Mouse (Mus musculus) myocyte (in vitro differentiated cells): Measurements from ENCODE around the gene Prkca. TPM values are rescaled to one million over a fixed set of nuclear protein-coding genes. Genes with fewer than 3 reads are reported as not detected.
A peak's percentile ranks its signal among the peaks of the same experiment; 100 is the strongest.

Source experiments
- H3K27me3 ChIP-seq: one replicate; pipeline ENCODE4 v1.6.1; 2011; ENCODE audit not compliant: control insufficient read depth, insufficient read depth, insufficient read length
- H3K36me3 ChIP-seq: one replicate; pipeline ENCODE4 v1.6.1; 2011; ENCODE audit not compliant: control insufficient read depth, insufficient read depth
- H3K4me2 ChIP-seq: one replicate; pipeline ENCODE4 v1.6.1; 2011; ENCODE audit warnings: low read depth, control low read depth
- H3K4me3 ChIP-seq: one replicate; pipeline ENCODE4 v1.5.1; 2011; ENCODE audit warnings: mild to moderate bottlenecking, control low read depth, moderate library complexity
- H3K79me2 ChIP-seq: one replicate; pipeline ENCODE4 v1.6.1; 2011; ENCODE audit not compliant: control insufficient read depth, insufficient read depth
- H3ac ChIP-seq: one replicate; pipeline ENCODE4 v1.6.1; 2011; ENCODE audit not compliant: control insufficient read depth, insufficient read length
- CEBPB ChIP-seq: IDR thresholded peaks from 2 replicates; pipeline ENCODE4 v1.6.1; 2011; ENCODE audit warnings: mild to moderate bottlenecking, moderate library complexity; ENCODE audit not compliant: poor library complexity, insufficient read depth, severe bottlenecking
- E2F4 ChIP-seq: IDR thresholded peaks from one replicate; pipeline ENCODE4 v1.6.1; 2011; ENCODE audit warnings: mild to moderate bottlenecking, control low read depth, moderate library complexity; ENCODE audit not compliant: insufficient read depth
- MAX ChIP-seq: IDR thresholded peaks from one replicate; pipeline ENCODE4 v1.6.1; 2011; ENCODE audit warnings: low read depth, mild to moderate bottlenecking, control low read depth
- MYOD1 ChIP-seq, 3 experiments: IDR thresholded peaks; one replicate each; pipeline ENCODE4 v1.6.1; 2011; ENCODE audit warnings: control low read depth in 2 of 3, low read depth in 2 of 3, mild to moderate bottlenecking in 2 of 3, moderate library complexity in 1 of 3; ENCODE audit not compliant: insufficient read length in 2 of 3, control insufficient read depth in 1 of 3
- MYOG ChIP-seq, 3 experiments: IDR thresholded peaks; one replicate each; pipeline ENCODE4 v1.6.1; 2011; ENCODE audit warnings: control low read depth in 2 of 3, low read depth in 2 of 3, mild to moderate bottlenecking in 2 of 3; ENCODE audit not compliant: insufficient read length in 2 of 3, control insufficient read depth in 1 of 3, insufficient read depth in 1 of 3
- POLR2A ChIP-seq: IDR thresholded peaks from one replicate; pipeline ENCODE4 v1.6.1; 2011; ENCODE audit warnings: low read depth, mild to moderate bottlenecking, control low read depth, moderate library complexity; ENCODE audit not compliant: insufficient read length
- POLR2AphosphoS2 ChIP-seq: IDR thresholded peaks from one replicate; pipeline ENCODE4 v1.6.1; 2011; ENCODE audit warnings: low read depth, control low read depth; ENCODE audit not compliant: insufficient read length
- REST ChIP-seq: IDR thresholded peaks from one replicate; pipeline ENCODE4 v1.6.1; 2011; ENCODE audit warnings: mild to moderate bottlenecking, control low read depth, moderate library complexity; ENCODE audit not compliant: insufficient read depth, insufficient read length
- SRF ChIP-seq: IDR thresholded peaks from one replicate; pipeline ENCODE4 v1.6.1; 2011; ENCODE audit warnings: low read depth; ENCODE audit not compliant: control insufficient read depth, insufficient read length
- TCF12 ChIP-seq: IDR thresholded peaks from one replicate; pipeline ENCODE4 v1.6.1; 2011; ENCODE audit warnings: mild to moderate bottlenecking, control low read depth; ENCODE audit not compliant: poor library complexity, insufficient read depth, severe bottlenecking
- TCF3 ChIP-seq: IDR thresholded peaks from one replicate; pipeline ENCODE4 v1.6.1; 2011; ENCODE audit warnings: low read depth, control low read depth; ENCODE audit not compliant: insufficient read length
- USF1 ChIP-seq: IDR thresholded peaks from one replicate; pipeline ENCODE4 v1.6.1; 2011; ENCODE audit warnings: low read depth, mild to moderate bottlenecking, control low read depth, moderate library complexity
- polyA plus RNA-seq: library from polyadenylated mRNA; unstranded; fragments of >200 nt; fragmentation: generic; extraction: Trizol; gene quantifications from one replicate; pipeline ENCODE4 v1.2.1, GENCODE M21; 2012; ENCODE audit warnings: missing spikeins

Gene Prkca
- polyA plus RNA-seq, 1 experiment, result 15.3 TPM

- H3K27me3 ChIP-seq, result no peaks in the 10 kb centered on the region
Observed at GRCm38 (mm10) chr11:108364945-108365589, 21.3 kb upstream of the Prkca start.

DNA sequence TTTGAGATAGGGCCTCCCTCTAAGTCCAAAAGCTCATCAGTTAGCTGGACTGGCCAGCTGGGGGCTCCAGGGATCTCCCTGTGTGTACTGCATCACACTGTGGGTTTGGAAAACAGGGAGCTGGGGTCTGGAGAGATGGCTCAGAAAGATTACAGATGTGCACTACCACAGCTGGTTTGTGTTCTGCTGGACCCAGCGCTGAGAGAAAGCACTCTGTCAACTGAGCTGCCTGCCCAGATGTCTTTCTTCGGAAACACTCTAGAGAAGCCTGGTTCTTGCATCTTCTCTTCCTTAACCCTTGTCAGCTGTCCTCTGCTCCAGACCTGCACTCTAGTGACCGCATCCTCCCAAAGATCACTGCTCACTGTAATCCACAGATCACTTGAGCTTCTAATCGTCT lies 20.3 kb upstream of the Prkca start:
- TF ChIP-seq TCF3 (no peak), E2F4 (no peak), POLR2AphosphoS2 (no peak)
- Histone ChIP-seq H3K27me3 (no peaks in the 10 kb centered on the region), H3ac (no peak overlapping the region), H3K79me2 (no peaks in the 10 kb centered on the region), H3K4me3 (no peak overlapping the region), H3K36me3 (no peaks in the 10 kb centered on the region), H3K4me2 (peak overlapping the region; percentile 76)

More at GRCm38 (mm10) chr11:108364945-108365589, 21.3 kb upstream of the Prkca start:
- TF ChIP-seq SRF, result no peak
- 0 out of 2 replicates have a peak, but pooled peaks have one; percentile 4 for TF ChIP-seq CEBPB
- no peak for TF ChIP-seq POLR2AphosphoS2
- TF ChIP-seq USF1, result no peak
- peak in 1 of 3 experiments; percentile 46 for TF ChIP-seq MYOG (IDR thresholded peaks at IDR 0.05; ENCODE audit: control insufficient read depth in 1 of 3, insufficient read depth in 1 of 3, insufficient read length in 2 of 3, low read depth in 2 of 3)
- peak; percentile 57 for TF ChIP-seq TCF12
- peak in 2 of 3 experiments; percentile 53 to 77 for TF ChIP-seq MYOD1 (IDR thresholded peaks at IDR 0.05; ENCODE audit: control insufficient read depth in 1 of 3, insufficient read length in 2 of 3, low read depth in 2 of 3)
- no peaks in the 10 kb centered on the region for H3K79me2 ChIP-seq
- no peak overlapping the region for H3ac ChIP-seq
- peak overlapping the region; percentile 76 for H3K4me2 ChIP-seq
- no peaks in the 10 kb centered on the region for H3K36me3 ChIP-seq
- no peak overlapping the region for H3K4me3 ChIP-seq

DNA sequence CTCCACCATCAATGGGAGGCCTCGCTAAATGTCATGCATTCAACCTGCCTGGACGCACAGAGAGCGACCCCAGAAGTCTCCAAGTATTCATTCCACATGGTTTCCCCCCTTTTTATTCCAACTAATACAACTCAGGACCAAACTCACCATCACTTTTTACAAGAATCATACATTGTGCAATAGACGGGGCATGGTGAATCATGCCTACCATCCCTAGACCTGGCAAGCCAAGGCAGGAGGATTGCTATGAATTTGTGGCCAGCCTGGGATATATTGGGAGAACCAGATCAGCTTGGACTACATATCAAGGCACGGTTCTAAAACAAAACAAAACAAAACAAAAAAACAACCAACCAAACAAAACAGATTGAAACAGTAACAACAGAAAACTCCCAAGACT lies 19.2 kb upstream of the Prkca start:
- Histone ChIP-seq H3K4me2 (no peak overlapping the region), H3K27me3 (no peaks in the 10 kb centered on the region), H3K4me3 (no peak overlapping the region), H3ac (no peak overlapping the region), H3K79me2 (no peaks in the 10 kb centered on the region), H3K36me3 (no peaks in the 10 kb centered on the region)
- TF ChIP-seq CEBPB (peak; percentile 90), USF1 (no peak), MYOG (IDR thresholded peaks at IDR 0.05; ENCODE audit: control insufficient read depth in 1 of 3, insufficient read depth in 1 of 3, insufficient read length in 2 of 3, low read depth in 2 of 3) (no peak)

DNA sequence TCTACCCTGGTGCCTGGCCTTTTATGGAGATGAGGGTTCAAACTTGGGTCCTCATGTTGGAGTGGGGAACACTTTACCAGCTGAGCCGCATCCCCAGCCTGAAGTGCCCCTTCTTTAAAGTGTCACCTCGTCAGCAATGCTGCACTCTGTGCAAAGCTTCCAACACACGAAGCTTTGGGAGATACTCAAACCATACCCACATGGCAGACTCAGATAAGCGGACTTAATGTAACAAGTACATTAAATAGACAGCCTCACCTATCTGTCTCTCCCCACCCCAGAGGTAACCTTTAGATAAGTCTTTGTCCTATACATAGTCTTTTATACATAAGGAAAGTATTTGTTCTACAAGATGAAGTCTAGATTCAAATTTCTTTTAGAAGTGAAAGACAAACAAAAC lies 17.3 kb upstream of the Prkca start:
- no peaks in the 10 kb centered on the region for H3K27me3 ChIP-seq
- TF ChIP-seq TCF12 (no peak), MYOG (IDR thresholded peaks at IDR 0.05; ENCODE audit: control insufficient read depth in 1 of 3, insufficient read depth in 1 of 3, insufficient read length in 2 of 3, low read depth in 2 of 3) (no peak), MYOD1 (IDR thresholded peaks at IDR 0.05; ENCODE audit: control insufficient read depth in 1 of 3, insufficient read length in 2 of 3, low read depth in 2 of 3) (no peak), TCF3 (no peak)
- no peaks in the 10 kb centered on the region for H3K79me2 ChIP-seq
- H3K4me3 ChIP-seq, result no peak overlapping the region
- H3K4me2 ChIP-seq, result no peak overlapping the region
- H3ac ChIP-seq, result no peak overlapping the region
- H3K36me3 ChIP-seq, result no peaks in the 10 kb centered on the region

DNA sequence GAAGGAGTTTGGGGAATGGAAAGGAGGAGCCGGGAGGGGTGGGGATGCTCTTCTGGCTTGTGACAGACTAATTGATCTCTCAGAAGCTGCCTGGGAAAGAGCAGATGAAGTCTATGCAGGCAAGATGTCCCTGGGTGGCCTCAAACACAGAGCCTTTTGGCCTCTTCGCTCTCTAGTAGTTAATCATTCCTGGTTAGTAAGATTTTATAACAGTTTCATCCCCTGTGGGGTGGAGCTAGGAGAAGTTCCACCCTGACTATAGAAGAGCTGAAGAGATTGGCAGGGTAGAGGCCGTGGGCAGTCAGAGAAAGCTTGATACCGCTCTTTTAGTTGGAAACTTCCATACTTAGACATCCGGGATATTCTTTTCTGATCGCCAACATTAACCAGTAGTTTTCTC lies 15.2 kb upstream of the Prkca start:
- no peak overlapping the region for H3ac ChIP-seq
- no peaks in the 10 kb centered on the region for H3K36me3 ChIP-seq
- H3K79me2 ChIP-seq, result no peaks in the 10 kb centered on the region
- H3K4me2 ChIP-seq, result no peak overlapping the region
- no peaks in the 10 kb centered on the region for H3K27me3 ChIP-seq
- no peak for TF ChIP-seq TCF3
- TF ChIP-seq MYOG (IDR thresholded peaks at IDR 0.05; ENCODE audit: control insufficient read depth in 1 of 3, insufficient read depth in 1 of 3, insufficient read length in 2 of 3, low read depth in 2 of 3), result no peak
- no peak for TF ChIP-seq CEBPB
- H3K4me3 ChIP-seq, result no peak overlapping the region

DNA sequence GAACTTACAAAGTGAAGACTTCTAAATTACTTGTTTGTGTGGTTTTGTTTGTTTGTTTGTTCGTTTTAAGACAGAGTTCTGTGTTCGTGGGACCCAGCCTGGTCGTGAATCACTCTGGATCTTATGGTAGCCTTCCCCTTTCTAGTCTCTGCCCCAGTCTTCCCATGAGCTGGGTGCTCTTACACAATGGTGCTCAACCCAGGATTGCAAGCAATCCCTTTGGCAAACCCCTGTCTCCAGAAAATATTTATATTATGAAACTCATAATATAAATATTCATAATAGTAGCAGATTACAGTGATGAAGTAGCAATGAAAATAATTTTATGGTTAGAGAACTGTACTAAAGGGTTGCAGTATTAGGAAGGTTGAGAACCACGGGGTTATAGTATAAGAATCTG lies 12.3 kb upstream of the Prkca start:
- no peak overlapping the region for H3ac ChIP-seq
- H3K27me3 ChIP-seq, result no peaks in the 10 kb centered on the region
- H3K4me2 ChIP-seq, result no peak overlapping the region
- TF ChIP-seq TCF3, result no peak
- no peak for TF ChIP-seq MYOG (IDR thresholded peaks at IDR 0.05; ENCODE audit: control insufficient read depth in 1 of 3, insufficient read depth in 1 of 3, insufficient read length in 2 of 3, low read depth in 2 of 3)
- TF ChIP-seq POLR2A, result no peak
- TF ChIP-seq USF1, result no peak
- no peak for TF ChIP-seq TCF12
- TF ChIP-seq POLR2AphosphoS2, result no peak
- no peak for TF ChIP-seq CEBPB
- no peak for TF ChIP-seq SRF
- no peak for TF ChIP-seq REST
- no peak for TF ChIP-seq MAX
- no peak for TF ChIP-seq MYOD1 (IDR thresholded peaks at IDR 0.05; ENCODE audit: control insufficient read depth in 1 of 3, insufficient read length in 2 of 3, low read depth in 2 of 3)
- TF ChIP-seq E2F4, result no peak
- no peak overlapping the region for H3K4me3 ChIP-seq
- H3K36me3 ChIP-seq, result no peaks in the 10 kb centered on the region
- no peaks in the 10 kb centered on the region for H3K79me2 ChIP-seq
